Mouse (Mus musculus) forebrain, embryonic 14.5 days (tissue): ENCODE measurements around the gene Edil3. TPM values are rescaled to one million over a fixed set of nuclear protein-coding genes. Genes with fewer than 3 reads are reported as not detected.
A peak's percentile ranks its signal among the peaks of the same experiment; 100 is the strongest.

ENCODE experiments used
- ATAC-seq: fragments of 200-750 bp; cut with Nextera tagmentation; 2 replicates; pipeline ENCODE4 v1.8.0; 2017; ENCODE audit warnings: mild to moderate bottlenecking, moderate library complexity
- DNase-seq: peaks from one replicate; pipeline ENCODE4 v3.0.0-alpha.2; 2015; ENCODE audit warnings: low spot score
- H3K27ac ChIP-seq: fragments of 300-500 bp; sonication (generic); 2 replicates; pipeline ENCODE4 v1.5.1; 2014; ENCODE audit warnings: low read depth, mild to moderate bottlenecking, control low read depth, low read length, moderate library complexity
- H3K27me3 ChIP-seq: fragments of 300-500 bp; sonication (generic); replicated peaks from 2 replicates; pipeline ENCODE4 v1.6.1; 2014; ENCODE audit warnings: low read length, control low read depth, mixed read lengths; ENCODE audit not compliant: control insufficient read depth, insufficient read depth
- H3K36me3 ChIP-seq: fragments of 300-500 bp; sonication (generic); 2 replicates; pipeline ENCODE4 v1.6.1; 2014; ENCODE audit warnings: low read length, control low read depth; ENCODE audit not compliant: control insufficient read depth, insufficient read depth
- H3K4me1 ChIP-seq: fragments of 300-500 bp; sonication (generic); 2 replicates; pipeline ENCODE4 v1.6.1; 2014; ENCODE audit warnings: antibody characterized with exemption, low read length, control low read depth; ENCODE audit not compliant: control insufficient read depth, insufficient read depth
- H3K4me2 ChIP-seq: fragments of 300-500 bp; sonication (generic); 2 replicates; pipeline ENCODE4 v1.6.1; 2014; ENCODE audit warnings: mild to moderate bottlenecking, control low read depth, low read length
- H3K4me3 ChIP-seq: fragments of 300-500 bp; sonication (generic); 2 replicates; pipeline ENCODE4 v1.5.1; 2014; ENCODE audit warnings: low read depth, low read length, control low read depth
- H3K9ac ChIP-seq: fragments of 300-500 bp; sonication (generic); 2 replicates; pipeline ENCODE4 v1.6.1; 2014; ENCODE audit warnings: mild to moderate bottlenecking, low read length, control low read depth, moderate library complexity
- H3K9me3 ChIP-seq: fragments of 300-500 bp; sonication (generic); replicated peaks from 2 replicates; pipeline ENCODE4 v1.6.1; 2016; ENCODE audit warnings: low read length, control low read depth, mixed read lengths; ENCODE audit not compliant: control insufficient read depth
- WGBS: fragments of 180-500 bp; shearing (Covaris S2); extraction: QIAGEN DNeasy Blood & Tissue Kit; methylation state at CpG from one replicate; pipeline ENCODE4 v1.1.7; 2014; 5-methylcytosine and 5-hydroxymethylcytosine counted together
- polyA plus RNA-seq: library from polyadenylated mRNA; unstranded; fragments of >200 nt; fragmentation: Nextera tagmentation; extraction: Ambion mirVana; gene quantifications from 2 replicates; pipeline ENCODE4 v1.2.1, GENCODE M21; 2014

Gene Edil3
- 38.5 and 52.2 TPM in 2 replicates for polyA plus RNA-seq

GRCm38 (mm10) chr13:88821440-88822331 lies at the start of gene Edil3:
TSS of gene Edil3 (plus strand) at chr13:88821472.
- Histone ChIP-seq H3K36me3 (no peaks in the 10 kb centered on the region), H3K27ac (peak within 1 kb of the TSS; percentile 66; the same call in 1 of the 2 replicates), H3K9ac (peak within 1 kb of the TSS; percentile 86), H3K4me2 (peak within 1 kb of the TSS; percentile 80), H3K4me1 (0 out of 2 replicates have a peak, but pooled peaks cover 6% of the 10 kb centered on the region), H3K27me3 (no peaks in the 10 kb centered on the region), H3K4me3 (peak within 1 kb of the TSS; percentile 60), H3K9me3 (no peaks in the 10 kb centered on the region)
- ATAC-seq: peak; percentile 84
- peak; percentile 83 for DNase-seq
- under 1% methylated on average over 55 of the region's 60 CpGs for whole genome bisulfite sequencing

- no peak for ATAC-seq
- Histone ChIP-seq H3K4me2 (no peak overlapping the region), H3K9ac (no peak overlapping the region), H3K4me1 (no peaks in the 10 kb centered on the region), H3K27ac (no peak overlapping the region), H3K4me3 (no peak overlapping the region), H3K36me3 (no peaks in the 10 kb centered on the region), H3K9me3 (no peaks in the 10 kb centered on the region), H3K27me3 (no peaks in the 10 kb centered on the region)
- DNase-seq: no peak
- 92% methylated on average over 1 of the region's 1 CpGs for WGBS
Observed at GRCm38 (mm10) chr13:88799186-88799585, 22.1 kb upstream of the Edil3 start.

- DNase-seq (no peak), ATAC-seq (no peak)
- Histone ChIP-seq H3K4me2 (no peak overlapping the region), H3K4me3 (no peak overlapping the region), H3K36me3 (no peaks in the 10 kb centered on the region), H3K9ac (no peak overlapping the region), H3K4me1 (no peaks in the 10 kb centered on the region), H3K27me3 (no peaks in the 10 kb centered on the region), H3K27ac (no peak overlapping the region), H3K9me3 (no peaks in the 10 kb centered on the region)
- 82% methylated on average over 1 of the region's 1 CpGs for WGBS
Observed at GRCm38 (mm10) chr13:88801006-88801405, 20.3 kb upstream of the Edil3 start.

- Histone ChIP-seq H3K9ac (no peak overlapping the region), H3K27me3 (no peaks in the 10 kb centered on the region), H3K4me3 (no peak overlapping the region), H3K36me3 (no peaks in the 10 kb centered on the region), H3K4me2 (no peak overlapping the region), H3K9me3 (no peaks in the 10 kb centered on the region), H3K4me1 (no peaks in the 10 kb centered on the region), H3K27ac (no peak overlapping the region)
- DNase-seq (no peak), ATAC-seq (no peak)
- WGBS: 79% methylated on average over 1 of the region's 1 CpGs
Observed at GRCm38 (mm10) chr13:88805838-88806237, 15.4 kb upstream of the Edil3 start.

GRCm38 (mm10) chr13:88806269-88806668 lies 15.0 kb upstream of the Edil3 start:
- Histone ChIP-seq H3K4me2 (no peak overlapping the region), H3K9me3 (no peaks in the 10 kb centered on the region), H3K4me3 (no peak overlapping the region), H3K36me3 (no peaks in the 10 kb centered on the region), H3K27me3 (no peaks in the 10 kb centered on the region), H3K27ac (no peak overlapping the region), H3K4me1 (no peaks in the 10 kb centered on the region), H3K9ac (no peak overlapping the region)
- DNase-seq (no peak), ATAC-seq (no peak)
- 89% methylated on average over 3 of the region's 3 CpGs for WGBS

GRCm38 (mm10) chr13:88810097-88810496 lies 11.2 kb upstream of the Edil3 start:
- H3K36me3 ChIP-seq: no peaks in the 10 kb centered on the region
- ATAC-seq (no peak), DNase-seq (no peak)
- H3K27ac ChIP-seq: no peak overlapping the region
- H3K9me3 ChIP-seq: no peaks in the 10 kb centered on the region
- no peak overlapping the region for H3K4me2 ChIP-seq
- H3K9ac ChIP-seq: no peak overlapping the region
- no peaks in the 10 kb centered on the region for H3K4me1 ChIP-seq
- H3K27me3 ChIP-seq: no peaks in the 10 kb centered on the region
- H3K4me3 ChIP-seq: no peak overlapping the region
- WGBS: 93% methylated on average over 1 of the region's 1 CpGs

- H3K27ac ChIP-seq: peak overlapping the region; percentile 66; the same call in 1 of the 2 replicates
- H3K4me1 ChIP-seq: 0 out of 2 replicates have a peak, but pooled peaks cover 6% of the 10 kb centered on the region
- ATAC-seq (peak; percentile 5; the same call in 1 of the 2 replicates), DNase-seq (peak; percentile 19)
- peak overlapping the region; percentile 86 for H3K9ac ChIP-seq
- WGBS: 26% methylated on average over 5 of the region's 5 CpGs
- H3K27me3 ChIP-seq: no peaks in the 10 kb centered on the region
- H3K9me3 ChIP-seq: no peaks in the 10 kb centered on the region
- H3K36me3 ChIP-seq: no peaks in the 10 kb centered on the region
- H3K4me2 ChIP-seq: peak overlapping the region; percentile 80
- peak overlapping the region; percentile 60 for H3K4me3 ChIP-seq
Observed at GRCm38 (mm10) chr13:88820686-88821308, 475 bp upstream of the Edil3 start.

GRCm38 (mm10) chr13:88822332-88822895 lies 1.1 kb downstream of the Edil3 start:
- peak; percentile 37 for DNase-seq
- ATAC-seq: no peak
- H3K9ac ChIP-seq: peak overlapping the region; percentile 86
- peak overlapping the region; percentile 60 for H3K4me3 ChIP-seq
- H3K27ac ChIP-seq: 0 out of 2 replicates have a peak overlapping the region, but pooled peaks have one; percentile 66
- 0 out of 2 replicates have a peak, but pooled peaks cover 6% of the 10 kb centered on the region for H3K4me1 ChIP-seq
- 4% methylated on average over 10 of the region's 10 CpGs for WGBS
- H3K36me3 ChIP-seq: no peaks in the 10 kb centered on the region
- H3K4me2 ChIP-seq: peak overlapping the region; percentile 80
- no peaks in the 10 kb centered on the region for H3K9me3 ChIP-seq
- H3K27me3 ChIP-seq: no peaks in the 10 kb centered on the region
